ENCODE assay signal across 12 mouse cellular contexts in genomic region chr5:96870996-96871395, GRCm38 (mm10).
"Had no signal": no experiment of that assay in that cellular context is flagged by ENCODE, and none has a peak within 500 bp of the region (broad histone marks: within the 10 kb centered on the region; RNA-seq: fewer than 3 reads in every experiment).

No protein-coding gene starts in this region.

- H3K4me1 ChIP-seq: limb, embryonic 15.5 days; liver, embryonic 12.5 days; midbrain, embryonic 12.5 days; neural tube, embryonic 15.5 days had no signal

- H3K4me3 ChIP-seq: limb, embryonic 15.5 days; liver, embryonic 12.5 days; midbrain, embryonic 12.5 days; myocyte; neural tube, embryonic 15.5 days had no signal

- H3K9ac ChIP-seq: limb, embryonic 15.5 days; liver, embryonic 12.5 days; lung, embryonic 14.5 days; midbrain, embryonic 12.5 days; neural tube, embryonic 15.5 days had no signal

- H3K27me3 ChIP-seq: limb, embryonic 15.5 days; midbrain, embryonic 12.5 days; neural tube, embryonic 15.5 days had no signal

- H3K27ac ChIP-seq: limb, embryonic 15.5 days; liver, embryonic 12.5 days; midbrain, embryonic 12.5 days; neural tube, embryonic 15.5 days had no signal

- DNase-seq: layer of hippocampus, adult 9-11 months; layer of hippocampus, postnatal 36 days; lung, embryonic 14.5 days; right cerebral cortex, adult 18-20 months; right cerebral cortex, postnatal 25 days; thymus, postnatal 36 days had no signal

- H3K9me3 ChIP-seq: limb, embryonic 15.5 days; liver, embryonic 12.5 days; midbrain, embryonic 12.5 days; neural tube, embryonic 15.5 days had no signal

- H3K36me3 ChIP-seq: limb, embryonic 15.5 days; liver, embryonic 12.5 days; midbrain, embryonic 12.5 days; neural tube, embryonic 15.5 days had no signal

- H3K4me2 ChIP-seq: limb, embryonic 15.5 days; liver, embryonic 12.5 days; lung, embryonic 14.5 days; midbrain, embryonic 12.5 days; neural tube, embryonic 15.5 days had no signal

- ATAC-seq: intestine, embryonic 16.5 days; liver, embryonic 12.5 days had no signal
